Mouse (Mus musculus) adrenal gland, postnatal 36 days (tissue): ENCODE results near the gene Dpyd. TPM values are rescaled to one million over a fixed set of nuclear protein-coding genes. Genes with fewer than 3 reads are reported as not detected.
A peak's percentile ranks its signal among the peaks of the same experiment; 100 is the strongest.

Source experiments
- DNase-seq, 2 experiments: peaks; one replicate each; pipeline ENCODE4 v3.0.0; 2021; ENCODE audit warnings: mixed read lengths in 1 of 2
- total RNA-seq, 2 experiments: library from RNA; stranded (reverse); gene quantifications; 2 replicates each; pipeline ENCODE4 v1.2.3; 2021

Gene Dpyd
- total RNA-seq, 2 experiments from 2014 or later: 17.3 to 28.4 TPM

- DNase-seq: no peak
Observed at GRCm38 (mm10) chr3:119361555-119362385, 799.8 kb downstream of the Dpyd start.

DNA sequence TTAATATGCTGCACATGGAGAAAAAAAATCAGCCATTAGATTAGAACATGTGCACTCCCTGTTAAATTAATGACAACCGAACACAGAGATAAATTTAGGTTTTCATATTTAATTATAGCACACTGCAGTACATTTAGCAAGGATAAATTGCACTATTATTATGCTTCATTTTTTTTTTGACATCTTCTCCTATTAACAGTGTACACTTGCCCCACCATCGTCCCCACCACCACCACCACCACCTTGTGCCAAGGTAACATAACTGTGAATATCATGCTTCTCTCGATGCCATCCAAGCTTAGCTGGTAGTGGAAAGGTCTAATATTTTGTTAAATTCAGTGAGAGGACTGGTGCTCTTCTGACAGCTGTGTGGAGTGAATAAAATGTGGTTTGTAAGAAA is 800.5 kb downstream of the Dpyd start:
- DNase-seq: no peak

GRCm38 (mm10) chr3:119368931-119369330 is 807.0 kb downstream of the Dpyd start:
- DNase-seq: peak; percentile 15 to 31

DNA sequence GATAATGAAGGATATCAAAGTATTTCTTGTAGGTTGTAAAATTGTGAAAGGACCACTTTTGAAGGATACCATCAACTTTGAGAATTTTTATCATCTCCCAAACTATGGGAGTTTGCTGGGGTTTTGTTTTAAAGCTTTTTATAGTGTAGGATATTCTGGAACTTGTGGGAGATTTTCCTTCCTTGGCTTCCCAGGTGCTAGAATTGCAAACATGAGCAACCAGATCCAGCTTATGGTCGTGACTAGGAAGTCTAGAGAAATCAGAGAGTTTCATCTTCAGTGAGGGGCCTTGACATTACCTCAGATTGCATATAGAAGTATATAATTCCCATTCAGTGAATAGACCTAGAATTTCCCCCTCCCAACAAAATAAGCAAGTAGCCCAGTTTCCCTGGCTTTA is 819.2 kb downstream of the Dpyd start:
- DNase-seq: no peak

DNA sequence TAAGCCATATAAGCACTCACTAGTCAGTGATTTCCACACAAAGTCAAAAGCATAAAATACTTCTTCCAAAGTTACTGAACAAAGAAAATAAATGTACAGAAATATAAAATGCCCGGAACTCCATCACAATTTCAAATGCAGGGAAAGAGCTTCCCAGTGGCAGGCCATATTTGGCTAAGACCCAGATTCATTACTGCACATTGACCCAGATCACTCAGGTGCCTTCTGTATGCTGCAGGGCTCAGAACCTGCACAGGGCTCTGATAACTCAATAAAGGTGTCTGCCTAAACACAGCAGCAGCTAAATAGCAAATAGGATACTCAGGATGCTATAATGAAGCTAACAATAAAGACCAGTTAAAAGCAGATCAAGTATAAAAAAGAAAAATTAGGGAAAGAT is 820.5 kb downstream of the Dpyd start:
- no peak for DNase-seq

DNA sequence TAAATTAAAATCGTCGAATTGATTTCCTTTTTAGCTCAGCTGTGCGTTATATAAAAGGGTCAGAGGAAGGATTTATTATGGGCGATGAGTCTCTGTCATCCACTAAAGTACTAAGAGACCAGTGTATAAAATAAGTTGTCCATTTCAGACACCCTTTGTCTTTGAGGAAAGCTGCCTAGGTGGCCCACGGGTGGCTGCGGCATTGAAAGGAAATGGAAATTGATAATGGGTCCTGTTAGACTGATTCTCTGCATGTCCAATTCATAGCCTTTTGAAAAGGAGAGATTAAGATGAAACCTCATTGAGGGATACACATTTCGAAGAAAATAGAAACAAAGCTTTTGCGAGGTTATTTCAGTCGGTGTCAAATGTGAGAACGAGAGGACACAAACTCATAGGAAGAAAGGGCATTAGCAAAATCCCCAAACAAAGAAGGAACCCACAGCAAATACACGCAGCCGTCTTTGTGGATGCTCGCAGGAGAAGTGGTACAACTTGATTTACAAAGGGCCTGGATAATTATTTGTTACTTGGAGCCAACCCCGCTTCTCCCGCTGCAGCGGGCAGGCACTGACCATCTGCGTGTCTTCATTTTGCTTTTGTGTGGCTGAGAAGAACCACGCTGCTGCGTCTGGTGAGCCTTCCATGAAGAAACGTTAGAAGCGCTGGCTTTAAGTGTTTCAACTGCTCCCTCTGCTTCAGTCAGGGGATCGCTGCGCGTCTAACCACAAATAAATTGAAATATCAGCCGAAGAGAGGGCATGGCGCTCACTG is 825.6 kb downstream of the Dpyd start:
- no peak for DNase-seq

DNA sequence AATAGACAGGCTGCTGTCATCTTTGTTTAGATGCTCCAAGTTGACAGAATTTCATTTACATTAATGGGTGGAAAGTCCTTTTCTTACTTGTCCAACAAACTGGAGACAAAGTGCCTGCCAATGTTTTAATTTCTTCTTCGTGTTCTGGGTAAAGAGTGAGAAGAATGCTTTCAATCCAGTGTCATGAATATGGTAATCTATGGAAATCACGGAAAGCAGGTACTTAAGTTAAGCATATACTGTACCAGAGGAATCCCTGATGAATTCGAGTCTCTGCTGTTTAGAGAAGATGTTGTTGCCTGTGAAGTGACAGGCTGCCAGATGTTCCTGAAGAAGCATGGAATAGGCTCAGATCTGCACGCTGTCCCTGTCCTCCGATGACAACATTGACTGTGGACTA is 835.3 kb downstream of the Dpyd start:
- no peak for DNase-seq

DNA sequence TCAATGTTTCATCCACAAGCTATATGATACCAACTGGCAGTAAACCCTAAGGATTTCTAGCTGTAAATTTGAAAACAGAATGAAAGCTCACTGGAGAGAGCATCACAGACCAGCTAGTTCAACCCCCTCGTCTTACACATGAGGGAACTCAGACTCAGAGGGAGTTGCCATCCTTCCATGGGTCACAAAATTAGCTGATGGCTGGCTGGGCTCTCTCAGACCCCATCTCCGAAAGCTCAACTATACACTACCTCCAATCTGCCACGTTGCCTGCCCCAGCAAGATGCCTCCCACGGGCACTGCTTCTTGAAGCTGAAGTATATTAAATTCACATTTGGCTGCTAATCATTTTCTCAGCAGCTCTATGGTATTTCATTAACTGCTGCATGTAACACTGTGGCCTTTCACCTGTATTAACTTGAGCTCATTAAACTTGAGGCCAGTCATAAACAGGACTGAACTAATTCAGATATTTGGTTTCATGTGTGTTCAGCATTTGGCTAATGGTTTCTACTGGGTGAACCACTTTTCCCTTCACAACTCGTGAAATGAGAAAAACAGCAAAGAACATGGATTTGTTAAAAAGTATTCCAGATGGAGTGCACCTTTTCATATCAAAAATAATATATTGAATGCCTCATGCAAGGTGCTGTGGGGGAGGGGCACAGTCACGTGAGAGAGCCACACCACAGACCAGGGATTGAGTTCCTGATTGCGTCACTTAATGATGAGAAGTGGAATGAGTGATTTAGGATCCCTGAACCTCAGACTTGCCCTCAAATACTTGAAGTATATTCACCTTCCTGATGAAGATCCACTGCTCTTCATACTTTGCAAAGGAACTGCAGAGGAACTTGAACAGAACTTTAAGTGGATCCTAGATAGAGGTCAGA is 841.2 kb downstream of the Dpyd start:
- no peak for DNase-seq

- peak; percentile 11 to 15 for DNase-seq
Observed at GRCm38 (mm10) chr3:119419087-119419709, 857.3 kb downstream of the Dpyd start.

- no peak for DNase-seq
Observed at GRCm38 (mm10) chr3:119419745-119420144, 857.8 kb downstream of the Dpyd start.

DNA sequence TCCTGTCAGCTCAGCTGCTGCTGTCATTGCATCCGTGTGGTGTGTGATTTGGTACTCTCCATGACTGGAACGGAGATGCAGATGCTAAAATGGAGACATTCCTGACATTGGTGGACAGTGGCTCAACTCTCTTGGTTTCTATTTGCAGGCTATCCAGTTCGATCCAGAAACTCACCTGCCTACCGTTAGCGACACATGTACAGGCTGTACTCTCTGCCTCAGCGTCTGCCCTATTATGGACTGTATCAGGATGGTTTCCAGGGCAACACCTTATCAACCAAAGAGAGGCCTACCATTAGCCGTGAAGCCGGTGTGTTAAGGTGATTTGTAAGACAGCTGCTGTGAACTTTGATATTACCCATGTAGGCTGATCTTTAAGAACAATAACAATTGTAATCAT is 869.4 kb downstream of the Dpyd start:
- no peak for DNase-seq

DNA sequence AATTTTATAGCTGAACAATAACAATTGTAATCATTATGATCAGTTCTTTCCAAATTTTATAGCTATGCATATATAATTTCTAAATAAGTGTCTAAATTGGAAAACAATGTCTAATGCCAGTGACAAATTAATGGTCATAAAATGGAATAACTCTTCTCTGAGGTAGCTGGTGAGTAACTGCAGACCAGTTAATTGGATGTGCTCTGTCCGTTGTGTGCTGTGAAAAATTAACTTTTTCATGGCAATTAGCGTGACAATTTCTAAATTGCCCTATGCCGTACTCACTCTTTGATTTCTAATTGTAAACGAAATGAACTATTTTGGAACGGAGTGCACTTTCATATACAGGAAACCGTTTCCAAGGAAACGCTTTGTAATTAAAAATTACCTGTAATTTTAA is 869.8 kb downstream of the Dpyd start:
- no peak for DNase-seq

DNA sequence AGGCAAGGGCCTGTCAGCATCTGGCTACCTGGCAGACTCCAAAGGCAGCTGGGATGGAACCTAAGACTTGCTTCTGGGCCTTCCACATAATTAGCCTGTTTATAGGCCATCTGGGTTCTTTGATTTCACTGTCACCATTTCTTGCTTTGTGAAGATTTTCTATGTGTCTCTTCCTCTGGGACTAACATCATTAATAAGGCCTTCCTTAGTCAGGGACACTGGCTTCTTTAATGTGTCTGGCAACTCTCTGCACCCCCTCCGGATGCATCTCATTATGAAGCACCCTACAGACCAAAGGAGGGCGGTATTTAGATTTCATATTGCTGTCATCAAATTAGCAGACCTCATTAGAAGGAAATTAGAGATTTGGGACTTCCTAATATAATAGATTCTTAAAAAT is 885.6 kb downstream of the Dpyd start:
- DNase-seq: no peak

GRCm38 (mm10) chr3:119464073-119464472 is 902.1 kb downstream of the Dpyd start:
- DNase-seq: no peak

- no peak for DNase-seq
Observed at GRCm38 (mm10) chr3:119464479-119464878, 902.5 kb downstream of the Dpyd start.

- peak in 1 of 2 experiments; percentile 19 for DNase-seq
Observed at GRCm38 (mm10) chr3:119467723-119468122, 905.8 kb downstream of the Dpyd start.
